Mouse (Mus musculus): ENCODE data around the gene Vsnl1. TPM values are rescaled to one million over a fixed set of nuclear protein-coding genes. Genes with fewer than 3 reads are reported as not detected.

Vsnl1 gene
- polyA plus RNA-seq, 1 experiment = not detected

- no peak overlapping the region for H3K4me3 ChIP-seq (ENCODE audit: extremely low read depth, insufficient read depth, insufficient read length)
- TF ChIP-seq CTCF (IDR thresholded peaks at IDR 0.05; ENCODE audit: extremely low read depth, insufficient read depth, insufficient read length, insufficient replicate concordance) (no peak), POLR2A (IDR thresholded peaks at IDR 0.05; ENCODE audit: low read depth, low read length) (no peak)
- no peaks in the 10 kb centered on the region for H3K36me3 ChIP-seq (ENCODE audit: control insufficient read depth, insufficient read depth, low read length)
- WGBS = 84% methylated on average over 3 of the region's 3 CpGs
- no peaks in the 10 kb centered on the region for H3K27me3 ChIP-seq (ENCODE audit: control insufficient read depth, insufficient read depth, low read length)
- H3K4me1 ChIP-seq (ENCODE audit: control insufficient read depth, insufficient read depth, insufficient read length) = no peaks in the 10 kb centered on the region
- DNase-seq (ENCODE audit: low read depth in 1 of 2, low spot score in 2 of 2) = no peak
- H3K27ac ChIP-seq (ENCODE audit: insufficient read depth, low read length) = no peak overlapping the region
These were observed 109.9 kb downstream of the Vsnl1 start for GRCm38 (mm10) chr12:11326483-11326882.

GRCm38 (mm10) chr12:11324480-11324879, 111.9 kb downstream of the Vsnl1 start:
- TF ChIP-seq POLR2A (IDR thresholded peaks at IDR 0.05; ENCODE audit: low read depth, low read length) (no peak), CTCF (IDR thresholded peaks at IDR 0.05; ENCODE audit: extremely low read depth, insufficient read depth, insufficient read length, insufficient replicate concordance) (no peak)
- WGBS = 60% methylated on average over 4 of the region's 4 CpGs
- Histone ChIP-seq H3K4me1 (ENCODE audit: control insufficient read depth, insufficient read depth, insufficient read length) (no peaks in the 10 kb centered on the region), H3K27ac (ENCODE audit: insufficient read depth, low read length) (no peak overlapping the region), H3K27me3 (ENCODE audit: control insufficient read depth, insufficient read depth, low read length) (no peaks in the 10 kb centered on the region), H3K4me3 (ENCODE audit: extremely low read depth, insufficient read depth, insufficient read length) (no peak overlapping the region), H3K36me3 (ENCODE audit: control insufficient read depth, insufficient read depth, low read length) (peaks cover 1% of the 10 kb centered on the region; the same call in 1 of the 2 replicates)
- DNase-seq (ENCODE audit: low read depth in 1 of 2, low spot score in 2 of 2) = no peak

GRCm38 (mm10) chr12:11317671-11318070, 118.7 kb downstream of the Vsnl1 start:
- Histone ChIP-seq H3K36me3 (ENCODE audit: control insufficient read depth, insufficient read depth, low read length) (peaks cover 22% of the 10 kb centered on the region), H3K4me3 (ENCODE audit: extremely low read depth, insufficient read depth, insufficient read length) (no peak overlapping the region), H3K27ac (ENCODE audit: insufficient read depth, low read length) (no peak overlapping the region), H3K27me3 (ENCODE audit: control insufficient read depth, insufficient read depth, low read length) (no peaks in the 10 kb centered on the region), H3K4me1 (ENCODE audit: control insufficient read depth, insufficient read depth, insufficient read length) (no peaks in the 10 kb centered on the region)
- TF ChIP-seq CTCF (IDR thresholded peaks at IDR 0.05; ENCODE audit: extremely low read depth, insufficient read depth, insufficient read length, insufficient replicate concordance) = no peak
- TF ChIP-seq POLR2A (IDR thresholded peaks at IDR 0.05; ENCODE audit: low read depth, low read length) = no peak
- DNase-seq (ENCODE audit: low read depth in 1 of 2, low spot score in 2 of 2) = no peak
- 73% methylated on average over 6 of the region's 6 CpGs for WGBS

GRCm38 (mm10) chr12:11313840-11314239, 122.6 kb downstream of the Vsnl1 start:
- H3K36me3 ChIP-seq (ENCODE audit: control insufficient read depth, insufficient read depth, low read length) = peaks cover 23% of the 10 kb centered on the region
- WGBS = 44% methylated on average over 1 of the region's 1 CpGs
- TF ChIP-seq POLR2A (IDR thresholded peaks at IDR 0.05; ENCODE audit: low read depth, low read length) = no peak
- no peak for TF ChIP-seq CTCF (IDR thresholded peaks at IDR 0.05; ENCODE audit: extremely low read depth, insufficient read depth, insufficient read length, insufficient replicate concordance)

GRCm38 (mm10) chr12:11311106-11311505, 125.3 kb downstream of the Vsnl1 start:
- no peak for TF ChIP-seq POLR2A (IDR thresholded peaks at IDR 0.05; ENCODE audit: low read depth, low read length)
- TF ChIP-seq CTCF (IDR thresholded peaks at IDR 0.05; ENCODE audit: extremely low read depth, insufficient read depth, insufficient read length, insufficient replicate concordance) = no peak
- 98% methylated on average over 2 of the region's 2 CpGs for WGBS
- H3K27ac ChIP-seq (ENCODE audit: insufficient read depth, low read length) = no peak overlapping the region
- DNase-seq (ENCODE audit: low read depth in 1 of 2, low spot score in 2 of 2) = no peak
- H3K27me3 ChIP-seq (ENCODE audit: control insufficient read depth, insufficient read depth, low read length) = no peaks in the 10 kb centered on the region
- no peak overlapping the region for H3K4me3 ChIP-seq (ENCODE audit: extremely low read depth, insufficient read depth, insufficient read length)
- peaks cover 26% of the 10 kb centered on the region for H3K36me3 ChIP-seq (ENCODE audit: control insufficient read depth, insufficient read depth, low read length)
- no peaks in the 10 kb centered on the region for H3K4me1 ChIP-seq (ENCODE audit: control insufficient read depth, insufficient read depth, insufficient read length)

More at GRCm38 (mm10) chr12:11313840-11314239, 122.6 kb downstream of the Vsnl1 start:
- no peaks in the 10 kb centered on the region for H3K4me1 ChIP-seq (ENCODE audit: control insufficient read depth, insufficient read depth, insufficient read length)
- H3K27me3 ChIP-seq (ENCODE audit: control insufficient read depth, insufficient read depth, low read length) = no peaks in the 10 kb centered on the region
- no peak overlapping the region for H3K4me3 ChIP-seq (ENCODE audit: extremely low read depth, insufficient read depth, insufficient read length)
- no peak overlapping the region for H3K27ac ChIP-seq (ENCODE audit: insufficient read depth, low read length)
- DNase-seq (ENCODE audit: low read depth in 1 of 2, low spot score in 2 of 2) = no peak

GRCm38 (mm10) chr12:11306753-11307645, 129.4 kb downstream of the Vsnl1 start:
- no peaks in the 10 kb centered on the region for H3K27me3 ChIP-seq (ENCODE audit: control insufficient read depth, insufficient read depth, low read length)
- H3K4me3 ChIP-seq (ENCODE audit: extremely low read depth, insufficient read depth, insufficient read length) = no peak overlapping the region
- H3K36me3 ChIP-seq (ENCODE audit: control insufficient read depth, insufficient read depth, low read length) = peaks cover 25% of the 10 kb centered on the region
- no peak overlapping the region for H3K27ac ChIP-seq (ENCODE audit: insufficient read depth, low read length)
- no peak for DNase-seq (ENCODE audit: low read depth in 1 of 2, low spot score in 2 of 2)
- no peaks in the 10 kb centered on the region for H3K4me1 ChIP-seq (ENCODE audit: control insufficient read depth, insufficient read depth, insufficient read length)
- WGBS = 87% methylated on average over 8 of the region's 8 CpGs
- TF ChIP-seq CTCF (IDR thresholded peaks at IDR 0.05; ENCODE audit: extremely low read depth, insufficient read depth, insufficient read length, insufficient replicate concordance) (no peak), POLR2A (IDR thresholded peaks at IDR 0.05; ENCODE audit: low read depth, low read length) (no peak)

- WGBS = 93% methylated on average over 1 of the region's 1 CpGs
- no peak for DNase-seq (ENCODE audit: low read depth in 1 of 2, low spot score in 2 of 2)
These were observed 135.6 kb downstream of the Vsnl1 start for GRCm38 (mm10) chr12:11300858-11301257.

More at GRCm38 (mm10) chr12:11300858-11301257, 135.6 kb downstream of the Vsnl1 start:
- Histone ChIP-seq H3K27ac (ENCODE audit: insufficient read depth, low read length) (no peak overlapping the region), H3K4me1 (ENCODE audit: control insufficient read depth, insufficient read depth, insufficient read length) (no peaks in the 10 kb centered on the region), H3K27me3 (ENCODE audit: control insufficient read depth, insufficient read depth, low read length) (no peaks in the 10 kb centered on the region), H3K36me3 (ENCODE audit: control insufficient read depth, insufficient read depth, low read length) (peaks cover 31% of the 10 kb centered on the region), H3K4me3 (ENCODE audit: extremely low read depth, insufficient read depth, insufficient read length) (no peak overlapping the region)
- TF ChIP-seq POLR2A (IDR thresholded peaks at IDR 0.05; ENCODE audit: low read depth, low read length) (no peak), CTCF (IDR thresholded peaks at IDR 0.05; ENCODE audit: extremely low read depth, insufficient read depth, insufficient read length, insufficient replicate concordance) (no peak)

Data from spleen, adult 2 months (tissue).